Mouse (Mus musculus): Measurements from ENCODE around the gene Sfxn4. TPM values are rescaled to one million over a fixed set of nuclear protein-coding genes. Genes with fewer than 3 reads are reported as not detected.

The Sfxn4 gene
- total and polyA plus RNA-seq, 3 experiments, result 2.2 to 3.9 (median 3.1) TPM

- H3K4me1 ChIP-seq (ENCODE audit: control insufficient read depth in 1 of 2, insufficient read depth in 2 of 2), result peaks cover 0 to 5% of the 10 kb centered on the region in 2 experiments; a peak in 2 of 4 replicates
Measured at GRCm38 (mm10) chr19:60797415-60797814, 63.9 kb downstream of the Sfxn4 start.

GRCm38 (mm10) chr19:60795244-60795643 lies 66.0 kb downstream of the Sfxn4 start:
- Histone ChIP-seq H3K9me3 (replicated peaks; ENCODE audit: low read length) (no peaks in the 10 kb centered on the region), H3K36me3 (replicated peaks in 1 of 2; ENCODE audit: control insufficient read depth in 1 of 2, insufficient read depth in 1 of 2, low read length in 1 of 2) (no peaks in the 10 kb centered on the region), H3K27me3 (replicated peaks) (peaks cover 4% of the 10 kb centered on the region), H3K4me3 (replicated peaks in 1 of 3; ENCODE audit: low read depth in 2 of 3, low read length in 2 of 3, poor library complexity in 1 of 3) (no peak overlapping the region), H3K79me2 (replicated peaks; ENCODE audit: control insufficient read depth, extremely low read depth, insufficient read depth, poor library complexity, severe bottlenecking) (peaks cover 2% of the 10 kb centered on the region), H3K4me2 (ENCODE audit: insufficient read depth, low read depth, poor library complexity, severe bottlenecking) (no peak overlapping the region), H3K9ac (ENCODE audit: insufficient read depth, low read depth) (no peak overlapping the region), H3K27ac (ENCODE audit: insufficient read depth, low read depth) (no peak overlapping the region), H3K4me1 (ENCODE audit: control insufficient read depth in 1 of 2, insufficient read depth in 2 of 2) (peaks cover 0 to 10% of the 10 kb centered on the region in 2 experiments; a peak in 2 of 4 replicates)
- TF ChIP-seq SIN3A (IDR thresholded peaks at IDR 0.05; ENCODE audit: low read length) (no peak), USF2 (conservative IDR thresholded peaks at IDR 0.05; ENCODE audit: low read depth, low read length) (no peak), USF1 (IDR thresholded peaks at IDR 0.05; ENCODE audit: low read depth, low read length) (no peak), MYC (IDR thresholded peaks at IDR 0.05; ENCODE audit: low read depth, low read length) (peak; percentile 67; the same call in 1 of the 2 replicates)
- no peak for DNase-seq (ENCODE audit: extremely low read depth)
- in situ Hi-C loops (cut with MboI; ENCODE audit: low pct_ligation_motif_present, low pct_unique_long_range_greater_than_20kb, low sequenced_read_pairs), result no loop called here
- dilution Hi-C loops (cut with MboI; ENCODE audit: extremely low pct_ligation_motif_present, extremely low pct_unique_long_range_greater_than_20kb, low sequenced_read_pairs), result no loop called here

More at GRCm38 (mm10) chr19:60797415-60797814, 63.9 kb downstream of the Sfxn4 start:
- TF ChIP-seq E2F4 (IDR thresholded peaks at IDR 0.05; ENCODE audit: insufficient replicate concordance, low read depth, low read length) (no peak), KAT2A (IDR thresholded peaks at IDR 0.05; ENCODE audit: insufficient replicate concordance, low read length) (no peak), USF1 (IDR thresholded peaks at IDR 0.05; ENCODE audit: low read depth, low read length) (no peak), MEF2A (IDR thresholded peaks at IDR 0.05; ENCODE audit: borderline replicate concordance, low read depth, low read length) (no peak), MYC (IDR thresholded peaks at IDR 0.05; ENCODE audit: low read depth, low read length) (no peak), SIN3A (IDR thresholded peaks at IDR 0.05; ENCODE audit: low read length) (no peak), ETS1 (conservative IDR thresholded peaks at IDR 0.05; ENCODE audit: low read depth, low read length) (no peak), ZNF384 (IDR thresholded peaks at IDR 0.05; ENCODE audit: low read depth, low read length) (no peak), SMC3 (IDR thresholded peaks at IDR 0.05; ENCODE audit: low read depth, low read length) (no peak), POLR2A (IDR thresholded peaks at IDR 0.05; ENCODE audit: low read depth, low read length) (no peak), MAZ (IDR thresholded peaks at IDR 0.05; ENCODE audit: low read depth, low read length) (no peak), NRF1 (IDR thresholded peaks at IDR 0.05; ENCODE audit: low read depth, low read length) (no peak), JUN (IDR thresholded peaks at IDR 0.05; ENCODE audit: insufficient read depth, low read depth, low read length) (no peak)
- H3K79me2 ChIP-seq (replicated peaks; ENCODE audit: control insufficient read depth, extremely low read depth, insufficient read depth, poor library complexity, severe bottlenecking), result no peaks in the 10 kb centered on the region
- no peak for DNase-seq (ENCODE audit: extremely low read depth)
- H3K4me2 ChIP-seq (ENCODE audit: insufficient read depth, low read depth, poor library complexity, severe bottlenecking), result no peak overlapping the region
- no peak overlapping the region for H3K9ac ChIP-seq (ENCODE audit: insufficient read depth, low read depth)
- no peak overlapping the region for H3K4me3 ChIP-seq (replicated peaks in 1 of 3; ENCODE audit: low read depth in 2 of 3, low read length in 2 of 3, poor library complexity in 1 of 3)
- no peak overlapping the region for H3K27ac ChIP-seq (ENCODE audit: insufficient read depth, low read depth)
- dilution Hi-C loops (cut with MboI; ENCODE audit: extremely low pct_ligation_motif_present, extremely low pct_unique_long_range_greater_than_20kb, low sequenced_read_pairs), result no loop called here
- in situ Hi-C loops (cut with MboI; ENCODE audit: low pct_ligation_motif_present, low pct_unique_long_range_greater_than_20kb, low sequenced_read_pairs), result no loop called here
- no peaks in the 10 kb centered on the region for H3K36me3 ChIP-seq (replicated peaks in 1 of 2; ENCODE audit: control insufficient read depth in 1 of 2, insufficient read depth in 1 of 2, low read length in 1 of 2)
- no peaks in the 10 kb centered on the region for H3K9me3 ChIP-seq (replicated peaks; ENCODE audit: low read length)
- H3K27me3 ChIP-seq (replicated peaks), result peaks cover 4% of the 10 kb centered on the region
